Mouse (Mus musculus) granulocyte monocyte progenitor cell, adult 5-6 weeks (primary cell): ENCODE results near the gene Usp31. TPM values are rescaled to one million over a fixed set of nuclear protein-coding genes. Genes with fewer than 3 reads are reported as not detected.

Experiments used
- ATAC-seq: replicated peaks from 2 replicates; pipeline ENCODE4 v1.8.0; 2016; ENCODE audit warnings: mild to moderate bottlenecking, moderate TSS enrichment, inconsistent platforms; ENCODE audit not compliant: poor library complexity, severe bottlenecking
- total RNA-seq, 2 experiments: library from RNA; stranded (forward) in 1 of 2; stranded (reverse) in 1 of 2; fragments of 200-712, 200-1000 nt in 1 of 2; fragments of >200 nt in 1 of 2; fragmentation: Nextera tagmentation in 1 of 2; gene quantifications; 2 replicates each; pipeline ENCODE4 v1.2.3; 2014 to 2017

Usp31 gene
- total RNA-seq (2014; fragmentation: Nextera tagmentation) (10.6 and 11.3 TPM in 2 replicates), total RNA-seq (2017) (7.6 and 9.1 TPM in 2 replicates)

DNA sequence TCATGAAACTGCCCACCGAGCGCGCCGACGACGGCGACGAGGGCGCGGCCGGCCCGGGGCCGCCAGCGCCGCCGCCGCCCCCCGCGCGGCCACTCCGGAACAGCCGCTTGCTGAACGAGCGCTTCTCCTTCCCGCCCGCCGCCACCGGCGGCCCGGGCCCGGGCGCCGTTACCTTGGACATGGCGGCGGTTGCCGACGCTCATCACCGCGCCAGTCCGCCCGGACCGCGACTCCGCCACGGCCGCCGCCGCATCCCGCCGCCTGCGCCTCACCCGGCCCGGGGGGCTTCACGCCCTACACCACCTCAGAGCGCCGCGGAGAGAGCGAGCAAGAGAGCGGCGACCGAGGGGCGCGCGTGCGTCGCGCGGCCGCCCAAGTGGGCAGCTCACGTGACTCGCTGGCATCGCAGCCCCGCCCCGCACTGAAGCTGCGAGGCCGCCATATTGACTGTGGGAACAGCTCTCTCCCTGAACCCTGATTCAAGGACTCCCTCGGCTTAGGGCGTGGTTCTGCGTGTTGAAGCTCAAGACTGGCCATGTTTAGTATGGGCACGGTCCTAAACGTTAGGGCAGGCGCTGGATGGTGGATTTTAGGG, at the start of gene Usp31:
Usp31 (minus strand) TSS at position 181 of the 595 bp plus-strand sequence.
- ATAC-seq: peak; percentile 96

DNA sequence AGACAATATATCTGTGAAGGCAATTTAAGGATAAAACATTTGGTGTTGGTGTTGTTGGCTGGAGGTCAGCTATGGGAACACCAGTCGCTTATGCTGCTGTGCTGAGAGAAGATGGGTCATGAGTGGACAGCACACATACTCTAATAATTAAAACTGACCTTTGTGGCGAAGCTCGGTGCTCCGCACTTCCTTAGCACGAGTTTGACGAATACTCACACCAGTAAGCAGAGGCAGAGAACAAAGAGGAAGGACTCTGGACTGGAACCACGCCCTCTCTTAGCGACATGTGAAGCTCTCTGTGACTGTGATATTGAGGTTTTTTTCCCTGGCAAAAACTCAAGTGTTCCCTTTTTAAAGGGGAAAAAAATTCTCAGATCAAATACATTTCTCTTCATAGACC, 47.7 kb upstream of the Usp31 start:
- ATAC-seq: no peak

DNA sequence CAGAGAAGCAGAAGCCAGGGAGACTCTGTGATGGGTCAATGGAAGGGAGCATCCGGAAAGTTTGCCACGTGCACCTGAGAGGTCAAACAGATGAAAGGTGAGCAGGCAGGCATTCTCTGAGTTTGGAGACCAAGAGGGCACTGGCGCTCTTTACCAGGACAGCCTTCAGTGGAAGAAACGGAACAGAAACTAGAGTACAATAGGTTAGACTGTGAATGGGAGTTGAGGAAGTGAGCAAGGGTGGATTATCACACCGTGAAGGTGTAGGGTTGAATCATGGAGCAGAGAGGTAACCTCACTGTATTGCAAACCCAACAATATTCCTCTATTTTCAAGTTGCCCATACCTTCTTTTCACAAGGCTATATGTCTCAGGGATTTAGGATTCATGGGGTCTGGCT, 43.2 kb upstream of the Usp31 start:
- no peak for ATAC-seq

DNA sequence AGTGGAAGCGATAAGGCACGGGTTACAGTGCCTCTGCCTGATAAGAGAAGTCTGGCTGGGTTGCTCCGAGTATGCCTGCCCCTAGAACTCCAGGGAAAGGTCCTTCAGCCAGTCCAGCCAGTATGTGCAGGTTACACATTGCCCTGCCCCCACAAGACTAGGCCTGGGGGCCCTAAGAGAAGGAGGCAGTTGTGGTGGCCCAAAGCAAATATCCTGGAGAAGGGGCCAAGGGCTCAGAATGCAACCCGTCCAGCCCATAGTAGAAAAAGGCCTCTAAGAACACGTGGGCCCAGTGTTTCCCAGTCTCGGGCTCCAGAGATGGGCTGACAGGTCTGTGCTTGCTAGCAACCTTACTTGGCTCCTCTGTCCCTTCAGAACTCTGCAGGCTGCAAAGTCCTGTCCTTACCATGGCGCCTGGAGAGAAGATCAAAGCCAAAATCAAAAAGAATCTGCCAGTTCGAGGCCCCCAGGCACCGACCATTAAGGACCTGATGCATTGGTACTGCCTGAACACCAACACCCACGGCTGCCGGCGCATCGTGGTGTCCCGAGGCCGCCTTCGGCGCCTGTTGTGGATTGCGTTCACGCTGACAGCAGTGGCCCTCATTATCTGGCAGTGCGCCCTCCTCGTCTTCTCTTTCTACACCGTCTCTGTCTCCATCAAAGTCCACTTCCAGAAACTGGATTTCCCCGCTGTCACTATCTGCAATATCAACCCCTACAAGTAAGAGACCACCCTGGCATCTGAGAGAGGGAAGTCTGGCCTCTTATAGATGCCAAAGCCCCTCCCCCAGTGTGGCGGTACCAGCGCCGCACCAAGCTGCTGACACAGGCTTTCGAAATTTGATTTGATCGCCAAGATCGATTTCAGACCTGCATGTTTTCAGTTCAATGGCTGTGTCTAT, 30.7 kb upstream of the Usp31 start:
- no peak for ATAC-seq

DNA sequence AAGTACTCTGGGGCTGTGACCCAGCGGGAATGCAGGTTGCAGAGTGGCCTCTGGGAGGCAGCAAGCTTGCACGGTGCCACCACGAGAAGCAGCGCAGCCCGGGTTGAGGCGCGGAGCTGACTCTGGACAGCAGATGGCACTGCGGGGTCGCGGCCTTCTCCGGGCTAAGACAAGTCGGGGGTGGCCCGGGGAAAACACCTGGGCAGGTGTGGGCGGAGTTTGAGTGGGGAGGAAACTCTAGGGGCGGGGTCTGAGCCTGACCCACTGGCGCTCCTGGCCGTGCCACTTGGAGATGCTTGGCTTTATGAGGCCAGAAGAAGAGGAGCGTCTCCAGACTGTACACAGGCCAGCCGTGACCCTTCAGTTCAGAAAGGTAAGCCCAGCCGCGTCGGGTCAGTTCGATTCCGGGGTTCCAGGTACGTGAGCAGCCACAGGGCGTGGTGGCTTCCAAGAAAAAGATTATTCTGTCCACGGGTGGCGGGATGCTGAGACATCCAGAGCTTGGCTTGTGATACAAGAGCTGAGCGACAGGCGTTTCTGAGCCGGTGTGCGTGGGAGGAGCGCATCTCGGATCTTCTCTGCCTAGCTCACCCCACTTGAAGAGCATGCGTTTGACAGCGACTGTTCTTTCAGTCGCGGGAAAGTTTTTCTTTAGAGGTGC, 27.2 kb upstream of the Usp31 start, which contains the start of gene Scnn1g:
Scnn1g (plus strand) TSS at position 309 of the 661 bp plus-strand sequence.
- ATAC-seq: peak; percentile 98

DNA sequence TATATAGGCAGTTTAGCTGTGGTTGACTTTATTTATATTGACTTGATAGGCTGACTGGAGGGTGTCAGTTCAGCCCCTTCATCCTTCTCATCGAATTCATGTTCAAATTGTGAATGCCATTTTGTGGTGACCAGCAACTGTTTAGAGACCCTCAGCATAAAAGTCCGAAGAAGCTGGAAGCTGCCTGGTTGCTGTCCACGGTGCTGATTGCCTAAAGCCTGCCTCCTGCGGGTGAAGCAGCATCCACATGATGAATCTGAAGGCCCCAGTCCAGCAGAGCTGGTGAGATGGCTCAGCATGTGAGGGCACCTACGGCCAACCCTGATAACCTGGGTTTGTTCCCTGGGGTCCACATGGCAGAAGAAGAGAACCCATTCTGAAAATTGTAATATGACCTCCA, 23.2 kb upstream of the Usp31 start:
- ATAC-seq: peak; percentile 48; the same call in 1 of the 2 replicates

DNA sequence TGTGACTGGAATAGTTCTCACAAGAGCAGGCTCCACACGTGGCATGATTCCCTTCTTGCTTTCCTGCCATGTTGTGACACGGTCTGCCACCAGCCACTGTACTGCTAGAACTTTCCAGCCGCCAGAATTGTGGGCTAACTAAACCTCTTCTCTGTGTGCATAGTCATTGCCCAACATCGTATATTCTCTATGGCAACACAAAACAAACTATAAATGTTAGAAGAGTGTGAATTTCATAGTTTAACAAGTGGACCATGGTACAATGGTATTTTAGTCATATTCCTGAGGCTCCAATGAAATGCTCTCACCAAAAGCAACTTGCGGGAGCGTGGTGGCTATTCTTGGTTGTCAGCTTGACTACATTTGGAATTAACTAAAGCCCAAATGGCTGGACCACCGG, 10.0 kb upstream of the Usp31 start:
- ATAC-seq: no peak

DNA sequence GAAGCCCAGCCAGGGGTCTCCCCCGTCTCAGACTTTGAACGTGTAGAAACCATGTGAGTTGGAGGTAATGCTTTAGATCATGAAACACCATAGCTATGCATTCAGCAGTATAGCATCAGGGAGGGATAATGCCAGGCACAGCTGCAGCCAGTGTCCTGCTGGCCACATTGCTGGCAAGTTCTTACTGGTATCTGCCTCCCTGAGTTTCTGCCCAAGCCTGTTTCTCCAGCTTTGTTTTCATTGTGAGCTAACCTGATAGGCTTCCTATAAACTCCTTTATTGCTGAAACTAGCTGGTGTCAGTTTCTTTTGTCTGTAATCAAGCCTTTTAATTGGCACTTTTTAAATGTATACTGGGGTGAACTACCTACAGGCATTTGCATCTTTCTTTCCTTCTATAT, 4.1 kb upstream of the Usp31 start:
- ATAC-seq: no peak

DNA sequence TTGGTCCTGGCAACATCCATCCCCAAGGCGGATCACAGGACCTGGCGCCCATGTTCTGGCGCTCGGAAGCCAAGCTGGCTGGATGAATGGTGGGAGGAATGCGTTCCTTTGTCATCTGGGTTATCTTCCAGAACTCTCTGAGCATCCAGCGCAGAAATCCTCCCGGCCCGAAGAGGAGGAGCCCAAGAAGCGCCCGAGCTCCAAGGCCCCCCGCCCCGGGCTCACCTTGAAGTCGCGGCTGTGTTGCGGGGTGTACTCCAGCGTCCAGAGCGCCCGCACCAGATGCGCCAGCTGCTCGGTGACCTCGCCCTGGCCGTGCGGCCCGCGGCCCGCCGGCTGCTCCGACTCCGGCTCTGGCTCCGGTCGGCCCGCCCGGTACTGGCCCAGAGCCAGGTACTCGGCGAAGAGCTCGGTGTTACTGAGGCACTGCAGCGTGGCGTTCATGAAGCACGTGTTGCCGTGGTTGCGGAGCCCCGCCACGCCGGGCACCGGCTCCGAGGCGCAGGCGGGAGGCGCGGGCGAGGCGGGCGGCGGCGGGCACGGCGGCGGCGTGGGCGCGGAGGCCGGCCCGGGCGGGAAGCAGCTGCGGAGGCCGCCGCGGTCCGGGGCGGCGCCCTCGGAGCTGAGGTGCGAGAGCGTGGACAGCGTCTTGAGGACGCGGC, 511 bp downstream of the Usp31 start:
- peak; percentile 17 for ATAC-seq

DNA sequence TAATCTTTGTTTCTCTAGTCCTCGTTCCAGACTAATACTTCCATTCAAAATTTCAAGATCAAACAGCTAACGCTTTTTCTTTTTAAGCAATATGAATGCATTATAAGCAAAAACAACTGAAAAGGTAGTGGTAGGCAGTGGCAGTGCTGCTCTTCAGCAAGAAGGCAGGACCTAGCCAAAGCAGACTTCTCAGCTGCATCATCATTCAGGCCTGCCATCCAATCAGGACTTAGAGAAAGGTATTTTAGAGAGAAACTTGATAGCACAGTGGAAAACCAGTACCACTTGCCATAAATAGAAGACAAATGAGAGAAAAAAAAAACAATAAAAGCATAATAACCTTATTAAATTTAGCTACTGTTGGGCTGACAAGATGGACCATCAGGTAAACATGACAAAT, 2.0 kb downstream of the Usp31 start:
- ATAC-seq: no peak

DNA sequence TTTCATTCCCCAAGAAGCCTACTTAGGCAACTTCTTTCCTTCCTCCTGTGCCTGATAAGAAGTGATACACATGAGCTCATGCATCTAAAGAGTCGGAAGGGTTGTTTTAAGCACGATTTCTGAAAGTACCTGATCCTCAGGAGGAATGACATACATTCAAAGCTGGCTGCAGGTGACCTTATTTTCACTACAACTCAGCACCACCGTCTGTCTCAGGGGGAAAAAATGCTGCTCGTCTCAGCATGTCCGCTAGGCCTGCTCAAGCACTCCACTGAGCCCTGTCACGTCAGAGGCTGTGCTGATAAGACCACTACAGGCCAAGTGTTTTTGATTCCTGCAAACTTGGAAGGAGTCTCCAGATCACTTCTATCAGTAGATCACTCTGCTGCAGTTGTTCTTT, 5.1 kb downstream of the Usp31 start:
- ATAC-seq: no peak

DNA sequence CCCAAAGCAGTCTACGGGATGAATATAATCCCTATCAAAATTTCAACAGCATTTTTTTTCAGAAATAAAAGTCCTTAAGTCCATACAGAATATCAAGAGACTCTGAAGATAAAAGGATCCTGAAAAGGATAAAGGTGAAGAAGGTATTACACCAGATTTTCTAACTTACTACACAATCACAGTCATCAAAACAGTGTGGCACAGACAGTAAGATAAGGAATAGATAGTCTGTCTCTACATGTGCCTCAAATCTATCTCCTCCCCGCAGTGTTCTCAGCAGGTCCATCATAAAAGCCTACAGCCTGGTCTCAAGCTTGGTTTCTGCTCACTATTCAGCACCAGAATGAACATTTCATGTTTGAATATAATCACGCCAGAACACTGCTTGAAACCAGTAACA, 6.6 kb downstream of the Usp31 start:
- no peak for ATAC-seq

DNA sequence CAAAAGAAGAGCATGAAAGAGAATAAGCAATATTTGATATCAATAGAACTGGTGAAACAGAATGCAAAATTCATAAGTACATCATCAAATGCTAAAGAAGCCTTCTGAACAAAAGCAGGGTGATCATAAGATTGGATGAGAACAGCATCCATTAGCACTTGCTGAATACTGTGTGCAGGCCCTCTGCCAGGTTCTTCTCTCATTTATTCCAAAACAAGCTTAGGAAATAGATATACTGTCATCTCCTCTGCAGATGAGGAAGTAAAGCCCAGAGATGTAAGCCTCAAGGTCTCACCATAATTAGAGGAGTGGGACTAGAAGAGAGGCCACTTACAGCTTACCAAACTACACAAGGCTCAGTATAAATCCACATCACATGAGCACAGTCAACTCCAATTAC, 7.8 kb downstream of the Usp31 start:
- peak; percentile 83 for ATAC-seq

DNA sequence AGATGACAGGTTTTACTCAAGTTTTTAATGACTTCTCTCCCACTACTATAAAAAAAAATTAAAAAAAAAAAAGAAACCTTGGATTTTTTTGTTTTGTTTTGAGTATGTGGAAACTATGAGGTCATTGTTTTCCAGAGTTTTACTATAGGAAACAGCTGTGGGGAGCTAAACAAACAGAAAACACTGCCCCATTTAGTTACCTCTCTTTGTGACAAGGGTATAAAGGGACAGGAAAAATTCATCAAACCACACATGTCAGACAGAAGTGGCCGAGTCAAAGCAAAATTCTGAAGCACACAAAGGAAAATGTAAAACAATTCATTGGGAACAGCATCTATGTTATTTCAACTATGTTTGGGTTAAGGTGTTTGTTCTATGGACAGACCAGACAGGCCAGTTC, 9.5 kb downstream of the Usp31 start:
- ATAC-seq: no peak

DNA sequence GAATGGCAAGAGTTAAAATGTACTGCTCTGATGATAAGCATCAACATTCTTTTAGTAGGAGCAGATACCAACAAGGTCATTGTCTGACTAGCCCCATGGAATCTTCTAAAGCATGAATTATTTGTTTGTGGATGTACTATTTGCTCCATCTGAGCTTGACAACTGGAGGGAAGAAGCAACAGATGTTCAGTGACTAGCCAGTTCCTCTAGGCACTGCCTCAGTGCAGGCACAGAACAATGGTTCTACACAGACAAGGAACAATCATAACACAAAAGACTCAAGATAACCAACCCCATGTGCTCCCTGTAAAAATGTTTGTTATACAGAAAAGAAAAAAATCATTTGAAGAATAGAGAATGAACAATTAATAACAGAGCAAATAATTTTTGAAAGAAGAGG, 9.9 kb downstream of the Usp31 start:
- no peak for ATAC-seq

DNA sequence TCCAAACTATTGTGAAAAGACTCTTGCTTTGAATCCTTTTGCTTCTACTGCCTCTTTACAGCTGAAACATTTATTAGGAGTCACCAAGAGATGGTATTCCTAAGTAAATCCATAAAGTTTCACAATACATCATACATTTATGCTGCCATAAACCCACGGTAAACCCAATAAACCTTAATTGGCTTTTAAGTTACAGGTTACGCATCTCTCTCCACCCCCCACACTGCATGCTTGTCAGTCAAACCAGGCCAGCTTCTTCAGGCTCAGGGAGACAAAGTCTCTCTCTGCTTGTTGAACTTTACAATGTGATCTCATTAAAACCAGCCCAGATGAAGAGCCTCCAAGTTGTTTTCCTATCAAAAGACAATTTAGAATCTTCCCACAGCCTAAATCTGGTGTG, 15.2 kb downstream of the Usp31 start:
- no peak for ATAC-seq

DNA sequence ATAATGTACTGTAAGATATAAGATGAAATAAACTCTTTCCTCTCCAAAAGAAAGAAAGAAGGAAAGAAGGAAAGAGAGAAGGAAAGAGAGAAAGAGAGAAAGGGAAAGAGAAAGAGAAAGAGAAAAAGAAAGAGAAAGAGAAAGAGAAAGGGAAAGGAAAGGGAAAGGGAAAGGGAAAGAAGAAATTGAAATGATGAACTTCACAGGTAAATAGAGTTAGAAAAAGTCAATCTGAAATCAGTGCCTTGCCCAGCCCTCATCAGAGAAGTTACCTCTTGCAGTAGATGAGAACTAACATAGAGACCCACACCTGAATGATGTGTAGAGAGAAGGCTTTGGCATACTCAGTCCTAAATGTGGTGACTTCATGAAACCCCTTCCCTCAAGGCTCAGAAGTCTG, 17.7 kb downstream of the Usp31 start:
- no peak for ATAC-seq

DNA sequence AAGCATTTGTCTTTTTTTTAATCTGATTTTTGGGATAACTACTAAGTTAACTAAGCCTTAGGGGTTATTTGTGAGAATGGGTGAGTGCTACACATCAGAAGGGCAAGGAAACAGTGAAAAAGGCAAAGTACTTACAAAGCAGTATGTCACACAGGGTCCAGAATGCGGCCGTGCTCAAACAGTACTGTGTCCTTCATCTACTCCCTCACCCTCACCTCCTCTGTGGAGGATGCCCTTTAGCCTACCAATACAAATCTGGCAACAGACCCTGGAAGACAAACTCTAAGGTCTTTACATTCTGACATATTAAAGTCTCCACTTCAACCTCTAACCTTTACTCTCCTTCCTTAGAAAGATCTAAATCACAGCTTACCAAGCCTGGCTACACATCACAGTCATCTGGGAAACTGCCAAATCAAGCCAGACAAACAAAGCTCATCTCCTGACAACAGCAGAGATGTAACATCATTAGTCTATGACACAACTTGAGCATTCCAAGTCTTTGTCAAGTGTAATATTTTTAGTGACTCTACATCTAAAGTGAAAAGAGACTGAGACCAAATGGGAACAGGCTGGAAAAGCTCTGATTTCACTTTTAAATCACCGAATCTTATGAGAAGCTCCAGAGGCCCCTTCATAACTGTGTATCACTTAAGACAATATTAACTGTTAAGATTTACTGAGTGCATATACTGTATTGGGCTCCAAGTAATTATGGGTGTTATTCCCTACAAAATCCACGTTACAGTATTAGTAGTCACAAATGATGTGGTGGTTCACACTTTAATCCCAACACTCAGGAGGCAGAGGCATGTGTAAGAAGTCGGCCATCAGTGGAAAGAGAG, 21.7 kb downstream of the Usp31 start:
- ATAC-seq: no peak

DNA sequence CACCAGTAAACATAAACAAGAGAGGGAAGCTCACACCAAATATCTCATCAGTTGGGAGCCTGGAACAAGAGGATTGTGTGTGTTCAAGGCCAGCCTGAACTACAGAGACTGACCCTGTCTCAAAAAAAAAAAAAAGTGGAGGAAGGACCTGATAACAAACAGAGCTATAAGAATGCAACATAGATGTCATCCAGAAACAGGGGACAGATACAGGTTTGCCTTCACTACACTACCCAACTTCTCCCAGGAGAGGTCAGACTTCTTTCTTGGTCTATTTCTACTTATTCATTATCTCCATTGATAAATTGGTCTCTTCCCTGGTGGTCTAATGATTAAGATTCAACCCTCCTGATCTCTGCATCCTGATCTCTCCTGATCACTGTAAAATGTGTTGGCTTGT, 25.9 kb downstream of the Usp31 start:
- ATAC-seq: no peak
